Mouse (Mus musculus): ENCODE measurements around the gene Mthfd2. TPM values are rescaled to one million over a fixed set of nuclear protein-coding genes. Genes with fewer than 3 reads are reported as not detected.

The Mthfd2 gene
- polyA plus RNA-seq, 1 experiment: 63.8 TPM

GRCm38 (mm10) chr6:83301294-83301693, 24.4 kb downstream of the Mthfd2 start:
- H3K4me1 ChIP-seq (ENCODE audit: control insufficient read depth, insufficient read depth, low read length): no peaks in the 10 kb centered on the region
- no peak overlapping the region for H3K27ac ChIP-seq (ENCODE audit: insufficient read depth, low read length)
- no peaks in the 10 kb centered on the region for H3K9me3 ChIP-seq (replicated peaks; ENCODE audit: control insufficient read depth, insufficient read depth, low read length, poor library complexity, severe bottlenecking)
- TF ChIP-seq POLR2A (IDR thresholded peaks at IDR 0.05; ENCODE audit: insufficient read depth, low read length): no peak
- TF ChIP-seq CTCF (IDR thresholded peaks at IDR 0.05; ENCODE audit: low read depth, low read length): no peak
- TF ChIP-seq EP300 (IDR thresholded peaks at IDR 0.05; ENCODE audit: insufficient read depth, low read depth, low read length): no peak
- no peak overlapping the region for H3K9ac ChIP-seq (ENCODE audit: low read depth, poor library complexity, severe bottlenecking)
- H3K36me3 ChIP-seq (ENCODE audit: control insufficient read depth, insufficient read depth, low read length, poor library complexity, severe bottlenecking): peaks cover 20% of the 10 kb centered on the region
- no peaks in the 10 kb centered on the region for H3K27me3 ChIP-seq (ENCODE audit: control insufficient read depth, insufficient read depth, low read length, poor library complexity, severe bottlenecking)
- no peak overlapping the region for H3K4me3 ChIP-seq (ENCODE audit: low read depth, low read length)

DNA sequence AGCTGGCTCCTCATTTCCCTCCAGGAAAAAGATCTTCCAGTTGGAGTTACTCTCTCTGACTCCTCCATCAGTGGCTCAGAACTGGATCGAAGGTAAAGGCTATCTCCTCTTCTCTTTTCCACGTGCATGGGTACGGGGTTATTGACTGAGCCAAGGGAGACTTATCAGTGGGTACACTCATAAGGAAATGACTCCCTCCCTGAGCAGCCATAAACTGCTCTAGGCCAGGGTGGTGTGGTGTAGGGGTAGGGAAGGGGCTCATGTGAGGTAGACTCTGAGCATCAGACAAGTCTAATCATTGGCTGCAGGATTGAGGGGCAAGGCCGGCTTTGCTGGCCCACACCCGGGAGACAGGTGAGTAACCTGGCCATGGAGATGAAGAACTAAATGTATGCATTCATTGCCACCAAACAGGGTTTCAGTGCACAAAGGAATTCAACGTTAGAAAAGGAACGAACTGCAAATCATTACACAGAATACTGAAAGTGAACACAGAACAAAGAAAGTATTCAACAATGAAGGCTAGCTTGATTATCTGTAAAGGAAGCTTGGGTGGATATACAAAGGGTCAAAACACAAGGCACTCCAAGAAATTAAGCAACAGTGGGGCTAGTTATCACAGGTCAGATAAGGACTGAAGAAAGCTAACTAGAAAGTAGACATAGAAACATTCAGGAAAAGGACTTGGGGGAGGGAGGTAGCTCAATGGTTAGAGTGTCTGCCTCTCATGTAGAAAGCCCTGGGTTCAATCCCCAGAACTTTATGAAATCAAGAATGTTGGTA, 25.1 kb downstream of the Mthfd2 start:
- TF ChIP-seq EP300 (IDR thresholded peaks at IDR 0.05; ENCODE audit: insufficient read depth, low read depth, low read length): no peak
- no peak for TF ChIP-seq CTCF (IDR thresholded peaks at IDR 0.05; ENCODE audit: low read depth, low read length)
- TF ChIP-seq POLR2A (IDR thresholded peaks at IDR 0.05; ENCODE audit: insufficient read depth, low read length): no peak
- Histone ChIP-seq H3K9ac (ENCODE audit: low read depth, poor library complexity, severe bottlenecking) (no peak overlapping the region), H3K4me3 (ENCODE audit: low read depth, low read length) (no peak overlapping the region), H3K9me3 (replicated peaks; ENCODE audit: control insufficient read depth, insufficient read depth, low read length, poor library complexity, severe bottlenecking) (no peaks in the 10 kb centered on the region), H3K27ac (ENCODE audit: insufficient read depth, low read length) (no peak overlapping the region), H3K4me1 (ENCODE audit: control insufficient read depth, insufficient read depth, low read length) (no peaks in the 10 kb centered on the region), H3K27me3 (ENCODE audit: control insufficient read depth, insufficient read depth, low read length, poor library complexity, severe bottlenecking) (no peaks in the 10 kb centered on the region), H3K36me3 (ENCODE audit: control insufficient read depth, insufficient read depth, low read length, poor library complexity, severe bottlenecking) (peaks cover 14% of the 10 kb centered on the region)

DNA sequence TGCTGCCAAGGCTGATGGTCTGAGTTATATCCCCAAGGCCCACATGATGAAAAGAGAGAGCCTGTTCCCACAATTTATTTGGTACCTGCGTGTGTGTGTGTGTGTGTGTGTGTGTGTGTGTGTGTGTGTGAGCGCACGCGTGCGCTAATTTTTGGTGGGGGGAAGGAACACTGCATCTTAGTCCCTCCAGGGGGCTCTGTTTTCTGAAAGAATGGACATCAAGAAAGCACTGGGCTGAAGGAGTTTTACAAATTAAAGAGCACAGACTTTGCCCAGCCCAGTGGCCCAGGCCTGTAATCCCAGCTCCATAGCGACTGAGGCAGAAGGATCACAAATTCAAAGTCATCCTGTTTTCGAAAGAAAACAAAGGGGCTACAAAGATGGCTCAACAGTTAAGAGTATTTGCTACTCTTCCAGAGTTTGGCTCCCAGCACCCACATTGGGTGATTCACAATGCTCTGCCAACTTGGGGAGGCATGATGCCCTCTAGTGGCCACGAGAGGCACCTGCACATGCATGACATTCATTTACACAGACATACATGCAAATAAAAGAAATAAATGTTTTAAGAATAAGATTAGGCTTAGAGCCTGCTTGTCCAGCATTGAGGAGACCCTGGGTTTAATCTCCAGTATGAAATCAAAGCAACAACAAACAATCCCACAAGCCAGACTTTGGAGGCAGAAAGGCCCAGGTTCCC, 45.3 kb downstream of the Mthfd2 start:
- H3K27ac ChIP-seq (ENCODE audit: insufficient read depth, low read length): no peak overlapping the region
- no peaks in the 10 kb centered on the region for H3K27me3 ChIP-seq (ENCODE audit: control insufficient read depth, insufficient read depth, low read length, poor library complexity, severe bottlenecking)
- H3K4me3 ChIP-seq (ENCODE audit: low read depth, low read length): peak overlapping the region; percentile 46
- H3K9ac ChIP-seq (ENCODE audit: low read depth, poor library complexity, severe bottlenecking): peak overlapping the region; percentile 46; the same call in 1 of the 2 replicates
- H3K4me1 ChIP-seq (ENCODE audit: control insufficient read depth, insufficient read depth, low read length): peaks cover 3% of the 10 kb centered on the region
- TF ChIP-seq EP300 (IDR thresholded peaks at IDR 0.05; ENCODE audit: insufficient read depth, low read depth, low read length) (no peak), POLR2A (IDR thresholded peaks at IDR 0.05; ENCODE audit: insufficient read depth, low read length) (no peak), CTCF (IDR thresholded peaks at IDR 0.05; ENCODE audit: low read depth, low read length) (peak; percentile 95)
- no peaks in the 10 kb centered on the region for H3K9me3 ChIP-seq (replicated peaks; ENCODE audit: control insufficient read depth, insufficient read depth, low read length, poor library complexity, severe bottlenecking)
- no peaks in the 10 kb centered on the region for H3K36me3 ChIP-seq (ENCODE audit: control insufficient read depth, insufficient read depth, low read length, poor library complexity, severe bottlenecking)

DNA sequence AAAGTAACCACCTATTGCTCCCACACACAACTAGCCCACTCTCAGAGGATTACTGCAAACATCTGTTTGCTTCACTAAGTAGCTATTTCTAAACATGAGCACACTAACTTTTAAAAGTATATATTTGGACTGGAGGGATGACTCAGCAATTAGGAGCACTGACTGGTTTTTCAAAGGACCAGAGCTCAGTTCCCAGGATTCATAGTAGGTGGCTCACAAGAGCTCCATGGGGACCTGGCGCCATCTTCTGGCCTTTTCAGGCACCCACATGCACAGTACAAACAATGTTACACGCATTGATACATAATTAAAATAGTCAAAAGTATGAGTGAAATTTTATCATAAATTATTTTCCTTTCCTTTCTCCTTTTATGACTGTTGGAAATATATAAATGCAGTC, 46.8 kb downstream of the Mthfd2 start:
- H3K27me3 ChIP-seq (ENCODE audit: control insufficient read depth, insufficient read depth, low read length, poor library complexity, severe bottlenecking): no peaks in the 10 kb centered on the region
- TF ChIP-seq CTCF (IDR thresholded peaks at IDR 0.05; ENCODE audit: low read depth, low read length) (peak; percentile 83), EP300 (IDR thresholded peaks at IDR 0.05; ENCODE audit: insufficient read depth, low read depth, low read length) (no peak)
- no peak overlapping the region for H3K4me3 ChIP-seq (ENCODE audit: low read depth, low read length)

GRCm38 (mm10) chr6:83277151-83277550, 48.6 kb downstream of the Mthfd2 start:
- no peak overlapping the region for H3K9ac ChIP-seq (ENCODE audit: low read depth, poor library complexity, severe bottlenecking)
- H3K4me3 ChIP-seq (ENCODE audit: low read depth, low read length): peak overlapping the region; percentile 14; the same call in 1 of the 2 replicates
- TF ChIP-seq CTCF (IDR thresholded peaks at IDR 0.05; ENCODE audit: low read depth, low read length) (no peak), EP300 (IDR thresholded peaks at IDR 0.05; ENCODE audit: insufficient read depth, low read depth, low read length) (no peak), POLR2A (IDR thresholded peaks at IDR 0.05; ENCODE audit: insufficient read depth, low read length) (no peak)

More for the DNA sequence above, 46.8 kb downstream of the Mthfd2 start:
- H3K27ac ChIP-seq (ENCODE audit: insufficient read depth, low read length): no peak overlapping the region
- H3K9me3 ChIP-seq (replicated peaks; ENCODE audit: control insufficient read depth, insufficient read depth, low read length, poor library complexity, severe bottlenecking): no peaks in the 10 kb centered on the region
- peaks cover 3% of the 10 kb centered on the region for H3K4me1 ChIP-seq (ENCODE audit: control insufficient read depth, insufficient read depth, low read length)
- no peak overlapping the region for H3K9ac ChIP-seq (ENCODE audit: low read depth, poor library complexity, severe bottlenecking)
- H3K36me3 ChIP-seq (ENCODE audit: control insufficient read depth, insufficient read depth, low read length, poor library complexity, severe bottlenecking): no peaks in the 10 kb centered on the region

DNA sequence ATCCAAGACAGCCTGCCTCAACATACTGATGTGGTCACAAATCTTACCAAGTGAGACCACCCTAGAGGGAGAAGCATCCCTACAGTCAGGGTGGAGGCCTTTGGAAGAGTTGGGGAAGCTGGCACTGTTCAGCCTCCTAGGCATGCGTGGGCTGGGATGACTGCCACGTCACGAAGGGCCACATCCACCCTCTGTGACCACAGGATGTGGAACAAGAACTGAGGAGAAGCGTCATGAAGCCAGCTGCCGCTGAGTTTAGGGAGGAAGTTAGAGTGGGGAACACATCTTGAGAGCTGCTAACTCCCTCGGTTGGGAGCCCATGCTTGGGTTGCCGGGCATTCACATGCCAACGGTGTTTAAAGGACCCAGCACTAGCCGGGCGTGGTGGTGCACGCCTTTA, 52.0 kb downstream of the Mthfd2 start:
- no peak overlapping the region for H3K9ac ChIP-seq (ENCODE audit: low read depth, poor library complexity, severe bottlenecking)

More at GRCm38 (mm10) chr6:83277151-83277550, 48.6 kb downstream of the Mthfd2 start:
- Histone ChIP-seq H3K4me1 (ENCODE audit: control insufficient read depth, insufficient read depth, low read length) (peaks cover 3% of the 10 kb centered on the region), H3K27ac (ENCODE audit: insufficient read depth, low read length) (no peak overlapping the region), H3K27me3 (ENCODE audit: control insufficient read depth, insufficient read depth, low read length, poor library complexity, severe bottlenecking) (no peaks in the 10 kb centered on the region), H3K9me3 (replicated peaks; ENCODE audit: control insufficient read depth, insufficient read depth, low read length, poor library complexity, severe bottlenecking) (no peaks in the 10 kb centered on the region), H3K36me3 (ENCODE audit: control insufficient read depth, insufficient read depth, low read length, poor library complexity, severe bottlenecking) (no peaks in the 10 kb centered on the region)

More for the DNA sequence above, 52.0 kb downstream of the Mthfd2 start:
- H3K27ac ChIP-seq (ENCODE audit: insufficient read depth, low read length): no peak overlapping the region
- no peaks in the 10 kb centered on the region for H3K4me1 ChIP-seq (ENCODE audit: control insufficient read depth, insufficient read depth, low read length)
- no peak overlapping the region for H3K4me3 ChIP-seq (ENCODE audit: low read depth, low read length)
- no peaks in the 10 kb centered on the region for H3K27me3 ChIP-seq (ENCODE audit: control insufficient read depth, insufficient read depth, low read length, poor library complexity, severe bottlenecking)
- no peaks in the 10 kb centered on the region for H3K36me3 ChIP-seq (ENCODE audit: control insufficient read depth, insufficient read depth, low read length, poor library complexity, severe bottlenecking)
- TF ChIP-seq CTCF (IDR thresholded peaks at IDR 0.05; ENCODE audit: low read depth, low read length): no peak
- no peak for TF ChIP-seq EP300 (IDR thresholded peaks at IDR 0.05; ENCODE audit: insufficient read depth, low read depth, low read length)
- TF ChIP-seq POLR2A (IDR thresholded peaks at IDR 0.05; ENCODE audit: insufficient read depth, low read length): no peak
- no peaks in the 10 kb centered on the region for H3K9me3 ChIP-seq (replicated peaks; ENCODE audit: control insufficient read depth, insufficient read depth, low read length, poor library complexity, severe bottlenecking)

Measured in ES-Bruce4 (cell line).